ENCODE assay signal across 14 mouse cellular contexts in the genomic region with DNA sequence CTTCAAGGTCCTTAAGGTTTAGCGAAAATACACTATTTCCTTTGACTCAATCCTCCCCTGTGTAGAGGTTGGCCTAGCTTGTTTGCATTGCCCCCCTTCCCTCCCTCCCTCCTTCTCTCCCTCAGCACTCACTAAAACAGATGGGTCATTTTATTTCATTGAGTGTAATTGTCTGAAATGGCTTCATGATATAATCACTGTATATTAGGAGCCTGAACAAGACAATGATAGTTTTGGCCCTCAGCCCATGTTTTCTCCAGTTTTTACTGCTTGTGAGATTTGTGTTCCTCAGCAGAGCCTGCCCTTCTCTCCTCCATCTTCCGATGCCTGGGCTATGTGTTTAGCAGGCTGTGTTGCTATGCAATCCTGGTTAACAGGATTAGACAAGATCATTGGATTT.
DNase-seq lines count a peak whose midpoint lies in the region; ATAC-seq and TF ChIP-seq lines count a peak whose summit lies in the region.
"Had no signal": no experiment of that assay in that cellular context is flagged by ENCODE, and none has a peak within 500 bp of the region (broad histone marks: within the 10 kb centered on the region; RNA-seq: fewer than 3 reads in every experiment).

No protein-coding gene starts in this region.

- no peaks in the 10 kb centered on the region for H3K36me3 ChIP-seq in stomach, postnatal 0 days (ENCODE audit: control insufficient read depth, insufficient read depth, low read length)
- H3K36me3 ChIP-seq: G1E had no signal

- H3K9me3 ChIP-seq in stomach, postnatal 0 days (ENCODE audit: control insufficient read depth, low read length): no peaks in the 10 kb centered on the region
- H3K9me3 ChIP-seq: G1E had no signal

- H3K9ac ChIP-seq in stomach, postnatal 0 days (ENCODE audit: low read length): no peak overlapping the region

- TF ChIP-seq EP300 in stomach, postnatal 0 days (optimal IDR thresholded peaks at IDR 0.05): no peak

- DNase-seq in heart, postnatal 4 days: peak; percentile 15
- DNase-seq in heart, postnatal 25 days (ENCODE audit: low spot score): no peak
- DNase-seq in layer of hippocampus, adult 9-11 months: peak; percentile 8
- no peak for DNase-seq in layer of hippocampus, adult 9-10 months (ENCODE audit: low spot score)
- peak; percentile 13 for DNase-seq in retina, postnatal 1 day
- no peak for DNase-seq in retina, embryonic 14.5 days (ENCODE audit: low spot score)
- DNase-seq in stomach, postnatal 0 days (ENCODE audit: low spot score): no peak
- DNase-seq in left cerebral cortex, postnatal 14 days (ENCODE audit: low spot score in 2 of 2): no peak
- DNase-seq: B cell, adult 2 months; cerebellum, adult 2 months; embryo, embryonic 11 days; gastrocnemius, postnatal 36 days; left cerebral cortex, postnatal 4 days had no signal

- peak; percentile 73; the same call in 1 of the 2 replicates for ATAC-seq in stomach, postnatal 0 days (ENCODE audit: low FRiP score, low TSS enrichment)

- WGBS in stomach, postnatal 0 days: 27% methylated on average over 2 of the region's 2 CpGs

- intact Hi-C loops in heart, postnatal 25 days (cut with DNase I): no loop called here
- intact Hi-C loops in left cerebral cortex, postnatal 14 days (cut with DNase I): no loop called here

- H3K4me3 ChIP-seq in stomach, postnatal 0 days (ENCODE audit: low read depth, low read length): no peak overlapping the region

- TF ChIP-seq CTCF in stomach, postnatal 0 days (IDR thresholded peaks at IDR 0.05; ENCODE audit: low read depth): no peak

- H3K27ac ChIP-seq in stomach, postnatal 0 days (replicated peaks): no peak overlapping the region; the same call in 1 of the 2 replicates

- H3K27me3 ChIP-seq in stomach, postnatal 0 days (ENCODE audit: control insufficient read depth, insufficient read depth, low read length): no peaks in the 10 kb centered on the region

- H3K4me2 ChIP-seq in stomach, postnatal 0 days (replicated peaks; ENCODE audit: low read depth): no peak overlapping the region

- no peaks in the 10 kb centered on the region for H3K4me1 ChIP-seq in stomach, postnatal 0 days (replicated peaks; ENCODE audit: control insufficient read depth, insufficient read depth)

Comparison
In these comparisons a context has a peak if more than half of its experiments do, and no peak if none do; other contexts are left out.
1. DNase-seq: peak in heart, postnatal 4 days (single experiment), layer of hippocampus, adult 9-11 months (single experiment) and retina, postnatal 1 day (single experiment); none in heart, postnatal 25 days (single experiment), layer of hippocampus, adult 9-10 months (single experiment), retina, embryonic 14.5 days (single experiment), stomach, postnatal 0 days (single experiment) and left cerebral cortex, postnatal 14 days (0 of 2).